Mouse (Mus musculus) liver, embryonic 14.5 days (tissue): ENCODE data around the gene Aifm3. TPM values are rescaled to one million over a fixed set of nuclear protein-coding genes. Genes with fewer than 3 reads are reported as not detected.

Experiments
- ATAC-seq: fragments of 200-750 bp; cut with Nextera tagmentation; 2 replicates; pipeline ENCODE4 v1.8.0; 2017; ENCODE audit warnings: moderate number of reproducible peaks, mild to moderate bottlenecking, moderate library complexity; ENCODE audit not compliant: insufficient read depth
- DNase-seq, 3 experiments: peaks; one replicate each; pipeline ENCODE4 v3.0.0-alpha.2; 2012 to 2013; ENCODE audit warnings: low read depth in 3 of 3, low spot score in 3 of 3
- H3K27ac ChIP-seq: fragments of 300-500 bp; sonication (generic); 2 replicates; pipeline ENCODE4 v1.5.1; 2014; ENCODE audit warnings: moderate library complexity, mild to moderate bottlenecking, control low read depth, inconsistent platforms
- H3K27me3 ChIP-seq: fragments of 300-500 bp; sonication (generic); 2 replicates; pipeline ENCODE4 v1.6.1; 2014; ENCODE audit warnings: mild to moderate bottlenecking, low read length, moderate library complexity; ENCODE audit not compliant: control insufficient read depth, insufficient read depth
- H3K36me3 ChIP-seq: fragments of 300-500 bp; sonication (generic); replicated peaks from 2 replicates; pipeline ENCODE4 v1.6.1; 2014; ENCODE audit warnings: low read depth; ENCODE audit not compliant: control insufficient read depth, insufficient read depth
- H3K4me1 ChIP-seq, 2 experiments: fragments of 200-500 bp in 1 of 2; fragments of 300-500 bp in 1 of 2; sonication (generic) in 1 of 2; replicated peaks; 2 replicates each; pipeline ENCODE4 v1.6.1; 2012 to 2014; ENCODE audit warnings: antibody characterized with exemption in 1 of 2, inconsistent platforms in 1 of 2, low read length in 1 of 2; ENCODE audit not compliant: control insufficient read depth in 2 of 2, insufficient read depth in 2 of 2
- H3K4me2 ChIP-seq: fragments of 300-500 bp; sonication (generic); 2 replicates; pipeline ENCODE4 v1.6.1; 2014; ENCODE audit warnings: low read depth, mild to moderate bottlenecking, control low read depth, moderate library complexity
- H3K4me3 ChIP-seq, 2 experiments: fragments of 200-500 bp in 1 of 2; fragments of 300-500 bp in 1 of 2; sonication (generic) in 1 of 2; 2 replicates each; pipeline ENCODE4 v1.5.1; 2012 to 2014; ENCODE audit warnings: low read depth in 2 of 2, low read length in 2 of 2, mild to moderate bottlenecking in 2 of 2, control low read depth in 1 of 2, inconsistent platforms in 1 of 2, moderate library complexity in 1 of 2; ENCODE audit not compliant: insufficient read depth in 1 of 2
- H3K9ac ChIP-seq: fragments of 300-500 bp; sonication (generic); replicated peaks from 2 replicates; pipeline ENCODE4 v1.6.1; 2014; ENCODE audit warnings: mild to moderate bottlenecking, control low read depth, moderate library complexity
- H3K9me3 ChIP-seq: fragments of 300-500 bp; sonication (generic); 2 replicates; pipeline ENCODE4 v1.6.1; 2016; ENCODE audit warnings: low read length, mixed read lengths; ENCODE audit not compliant: control insufficient read depth
- CTCF ChIP-seq: IDR thresholded peaks from 2 replicates; pipeline ENCODE4 v1.5.1; 2016; ENCODE audit warnings: antibody characterized with exemption, low read depth, control low read depth
- EP300 ChIP-seq: IDR thresholded peaks from 2 replicates; pipeline ENCODE4 v1.6.1; 2016; ENCODE audit warnings: antibody characterized with exemption, low read depth
- WGBS: fragments of 180-500 bp; shearing (Covaris S2); extraction: QIAGEN DNeasy Blood & Tissue Kit; methylation state at CpG from one replicate; pipeline ENCODE4 v1.1.7; 2014; ENCODE audit not compliant: insufficient replicate concordance; 5-methylcytosine and 5-hydroxymethylcytosine counted together
- polyA plus RNA-seq, 2 experiments: library from polyadenylated mRNA; depleted of rRNA in 1 of 2; stranded (reverse) in 1 of 2; unstranded in 1 of 2; fragments of >200 nt; fragmentation: Nextera tagmentation in 1 of 2; extraction: Ambion mirVana in 1 of 2; gene quantifications; 2 replicates each; pipeline versions ENCODE4 v1.2.1 to v1.2.3; 2012 to 2014

The Aifm3 gene
- polyA plus RNA-seq, 2 experiments = 0.53 to 1.3 TPM

DNA sequence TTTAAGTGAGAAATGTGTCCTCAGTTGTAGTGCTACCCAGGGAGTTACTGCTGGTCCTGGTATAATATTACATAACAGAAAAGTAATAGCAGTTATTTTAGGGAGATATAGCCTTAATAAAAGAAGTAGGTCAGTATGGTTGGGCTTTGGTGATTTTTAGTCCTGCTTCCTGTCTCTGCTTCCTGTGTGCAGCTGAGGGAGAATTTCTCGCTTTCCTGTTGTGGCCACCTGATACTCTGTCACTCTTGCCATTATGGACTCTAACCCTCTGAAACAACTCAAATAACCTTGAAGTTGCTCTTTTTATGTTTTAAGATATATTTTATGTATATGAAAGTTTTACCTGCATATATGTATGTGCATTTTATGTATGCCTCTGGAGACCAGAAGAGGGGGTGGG lies 27.8 kb upstream of the Aifm3 start:
- WGBS = 60% methylated on average over 1 of the region's 1 CpGs
- H3K9me3 ChIP-seq = no peaks in the 10 kb centered on the region
- no peaks in the 10 kb centered on the region for H3K27me3 ChIP-seq
- DNase-seq (no peak), ATAC-seq (no peak)
- no peak overlapping the region for H3K9ac ChIP-seq
- H3K4me3 ChIP-seq = no peak overlapping the region
- TF ChIP-seq EP300 (no peak), CTCF (no peak)
- H3K27ac ChIP-seq = no peak overlapping the region
- peak overlapping the region; percentile 3; the same call in 1 of the 2 replicates for H3K4me2 ChIP-seq
- H3K4me1 ChIP-seq = peaks cover 19 to 20% of the 10 kb centered on the region in 2 experiments
- H3K36me3 ChIP-seq = peaks cover 5% of the 10 kb centered on the region

DNA sequence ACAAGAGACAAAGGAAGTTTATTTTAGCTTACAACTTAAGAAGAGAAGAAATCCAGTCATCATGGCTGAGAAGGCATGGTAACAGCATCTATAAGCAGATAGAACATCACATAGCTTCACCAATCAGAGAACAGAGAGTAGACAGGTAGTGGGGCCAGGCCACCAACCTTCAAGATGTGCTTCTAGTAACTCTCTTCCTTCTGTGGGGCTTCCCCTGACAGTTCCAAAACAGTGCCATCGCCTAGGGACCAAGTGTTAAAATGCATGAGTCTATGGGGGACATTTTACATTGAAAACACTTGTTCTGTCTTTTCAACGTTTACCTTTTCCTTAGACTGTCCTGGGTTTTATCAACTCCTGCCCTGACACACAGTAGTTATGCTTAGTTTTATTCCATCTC lies 26.2 kb upstream of the Aifm3 start:
- no peak overlapping the region for H3K9ac ChIP-seq
- whole genome bisulfite sequencing = 85% methylated on average over 2 of the region's 2 CpGs
- no peak overlapping the region for H3K27ac ChIP-seq
- peaks cover 4% of the 10 kb centered on the region for H3K36me3 ChIP-seq
- no peak overlapping the region for H3K4me2 ChIP-seq
- H3K27me3 ChIP-seq = no peaks in the 10 kb centered on the region
- peaks cover 19% of the 10 kb centered on the region in 2 experiments for H3K4me1 ChIP-seq
- H3K4me3 ChIP-seq = no peak overlapping the region
- TF ChIP-seq EP300 = no peak
- no peak for TF ChIP-seq CTCF
- DNase-seq (no peak), ATAC-seq (no peak)
- no peaks in the 10 kb centered on the region for H3K9me3 ChIP-seq

DNA sequence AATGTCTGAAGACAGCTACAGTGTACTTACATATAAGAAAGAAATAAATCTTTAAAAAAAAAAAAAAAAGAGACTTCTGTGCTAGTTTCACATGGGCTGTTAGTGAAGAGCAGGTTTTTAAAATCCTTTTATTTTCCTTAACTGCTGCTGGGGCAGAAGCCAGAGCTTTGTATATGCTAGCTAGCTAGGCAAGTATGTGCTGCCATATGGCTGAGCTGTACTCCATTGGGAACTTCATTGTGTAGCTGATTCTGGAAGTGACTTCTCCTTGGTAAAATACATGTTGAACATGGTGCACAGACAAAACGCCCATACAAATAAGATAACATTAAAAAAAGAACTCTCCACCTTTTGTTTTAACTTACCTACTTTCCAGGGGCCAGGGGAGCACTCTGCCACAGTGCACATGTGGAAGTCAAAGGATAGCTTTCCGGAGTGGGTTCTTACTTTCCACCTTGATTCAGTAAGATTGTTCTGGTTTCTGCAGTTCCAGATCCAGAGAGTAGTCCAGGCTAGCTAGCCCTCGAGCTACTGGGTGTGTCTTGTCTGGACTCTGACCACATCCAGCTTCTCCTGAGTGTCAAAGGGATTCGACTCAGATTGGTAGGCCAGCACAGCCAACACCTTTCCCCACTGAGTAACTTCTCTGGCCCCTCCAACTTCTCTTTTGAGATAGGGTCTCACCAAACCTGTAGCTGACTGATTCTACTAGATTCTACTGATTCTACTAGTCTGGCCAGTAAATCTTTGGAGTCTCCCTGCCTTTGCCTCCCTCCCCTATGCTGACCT lies 22.3 kb upstream of the Aifm3 start:
- no peak for TF ChIP-seq EP300
- no peak for TF ChIP-seq CTCF
- H3K27ac ChIP-seq = no peak overlapping the region
- no peaks in the 10 kb centered on the region for H3K27me3 ChIP-seq
- peaks cover 23% of the 10 kb centered on the region for H3K36me3 ChIP-seq
- DNase-seq (no peak), ATAC-seq (no peak)
- H3K4me2 ChIP-seq = no peak overlapping the region
- H3K4me3 ChIP-seq = no peak overlapping the region
- 59% methylated on average over 4 of the region's 4 CpGs for WGBS
- H3K4me1 ChIP-seq = peaks cover 2 to 4% of the 10 kb centered on the region in 2 experiments
- H3K9me3 ChIP-seq = no peaks in the 10 kb centered on the region
- no peak overlapping the region for H3K9ac ChIP-seq

DNA sequence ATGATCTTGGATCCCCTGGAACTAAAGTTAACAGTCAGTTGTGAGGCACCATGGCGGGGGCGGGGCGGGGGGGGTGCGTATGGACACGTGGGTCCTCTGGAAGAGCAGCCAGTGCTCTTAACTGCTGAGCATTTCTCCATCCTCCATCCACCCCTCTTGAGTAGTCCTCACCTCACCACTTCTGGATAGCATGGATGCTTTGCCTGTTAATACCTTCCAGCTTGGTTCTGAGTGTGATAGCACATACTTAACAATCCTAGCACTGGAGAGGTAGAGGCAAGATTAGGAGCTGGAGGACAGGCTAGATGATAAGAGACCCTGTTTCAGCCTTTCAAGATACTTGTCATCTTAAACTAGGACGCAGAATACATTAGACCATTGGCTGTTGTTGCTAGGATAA lies 16.9 kb upstream of the Aifm3 start:
- no peak for TF ChIP-seq EP300
- TF ChIP-seq CTCF = no peak
- 81% methylated on average over 6 of the region's 6 CpGs for WGBS
- DNase-seq (no peak), ATAC-seq (no peak)
- Histone ChIP-seq H3K9ac (no peak overlapping the region), H3K27me3 (no peaks in the 10 kb centered on the region), H3K4me3 (no peak overlapping the region), H3K27ac (no peak overlapping the region), H3K36me3 (peaks cover 25% of the 10 kb centered on the region), H3K4me2 (no peak overlapping the region), H3K9me3 (no peaks in the 10 kb centered on the region), H3K4me1 (no peaks in the 10 kb centered on the region)

DNA sequence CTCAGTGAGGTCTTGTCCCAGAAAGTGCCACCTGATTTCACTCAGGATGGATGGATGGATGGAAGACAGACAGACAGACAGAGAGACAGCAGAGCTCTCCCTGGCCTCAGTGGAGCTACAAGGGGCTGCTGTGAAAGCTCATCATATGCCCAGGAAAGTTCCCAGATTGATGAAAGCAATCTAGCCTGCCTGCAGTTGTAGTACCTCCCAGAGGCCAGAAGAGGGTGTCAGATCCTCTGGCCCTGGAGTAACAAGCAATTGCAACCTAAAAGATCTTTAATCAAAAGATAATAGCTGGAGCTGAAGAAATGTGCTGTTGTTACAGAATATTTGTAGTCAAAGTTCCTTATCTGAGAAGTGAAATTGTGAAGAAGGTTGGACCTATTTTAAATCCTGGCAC lies 15.3 kb upstream of the Aifm3 start:
- DNase-seq = no peak

More for the DNA sequence above, 15.3 kb upstream of the Aifm3 start:
- Histone ChIP-seq H3K36me3 (peaks cover 20% of the 10 kb centered on the region), H3K4me3 (no peak overlapping the region), H3K9me3 (no peaks in the 10 kb centered on the region), H3K4me1 (peaks cover 0 to 7% of the 10 kb centered on the region in 2 experiments; a peak in 2 of 4 replicates), H3K27me3 (no peaks in the 10 kb centered on the region), H3K9ac (no peak overlapping the region), H3K4me2 (no peak overlapping the region), H3K27ac (no peak overlapping the region)
- TF ChIP-seq EP300 = no peak
- peak; percentile 79 for TF ChIP-seq CTCF
- no peak for ATAC-seq
